Mouse (Mus musculus) c-Kit-positive CD71-positive TER-119-negative erythroid progenitor cells, embryonic 14.5 days (primary cell): ENCODE measurements around the gene Tma16.

Experiments used
- DNase-seq: peaks from one replicate; pipeline ENCODE4 v3.0.0-alpha.2; 2013; ENCODE audit warnings: low read depth

The Tma16 gene

DNA sequence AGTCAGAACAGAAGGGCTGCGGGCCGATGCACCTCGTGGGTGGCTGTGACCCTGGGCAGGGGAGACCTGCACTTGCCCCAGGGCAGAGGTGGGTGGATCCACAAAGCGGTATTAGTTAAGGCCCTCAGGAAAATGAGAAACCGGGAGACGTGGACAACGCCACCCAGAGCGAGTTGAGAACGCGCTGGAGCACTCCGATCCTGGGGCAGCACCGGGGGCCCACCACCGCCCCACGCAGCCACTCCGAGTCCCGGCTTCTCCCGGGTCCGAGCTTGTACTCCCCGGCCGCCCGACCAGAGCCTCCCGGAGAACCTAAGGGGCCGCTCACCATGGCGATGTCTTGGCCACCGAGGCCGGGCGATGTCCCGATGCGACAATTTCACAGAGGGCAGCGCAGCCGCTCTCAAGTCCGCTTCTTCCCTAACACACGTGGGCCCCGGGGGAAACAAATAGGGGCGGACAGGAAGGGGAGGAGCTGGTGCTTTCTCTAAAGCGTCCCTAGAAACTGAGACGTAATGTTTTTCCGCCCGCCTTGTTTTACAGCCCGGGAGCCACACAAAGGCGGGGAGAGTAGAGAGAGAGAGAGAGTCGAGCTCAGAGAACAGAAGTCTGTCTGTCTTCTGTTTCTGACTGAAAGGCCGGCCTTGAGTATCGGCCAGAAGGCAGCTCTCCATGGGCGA lies at the start of gene Tma16:
TSS of gene Tma16 (minus strand) at position 447 of the 680 bp plus-strand sequence.
- peak; percentile 74 for DNase-seq

DNA sequence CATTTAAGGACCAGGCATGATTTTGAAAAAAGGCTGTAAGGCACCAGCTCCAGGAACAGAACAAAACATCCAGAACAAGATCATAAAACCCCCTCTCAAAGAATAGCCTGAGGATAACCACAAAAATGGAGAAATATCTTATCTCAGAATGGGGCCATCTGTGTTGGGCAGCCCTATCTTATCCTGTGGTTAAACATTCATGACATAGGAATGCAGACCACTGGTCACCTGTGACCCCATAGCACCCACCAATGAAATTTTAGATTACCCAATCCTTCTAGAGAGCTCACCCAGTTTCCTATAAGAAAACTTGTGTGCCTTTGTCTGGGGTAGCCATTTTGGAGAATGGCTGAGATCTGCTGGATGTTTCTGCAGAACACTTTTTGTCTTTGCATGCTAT lies 34.2 kb upstream of the Tma16 start:
- no peak for DNase-seq

DNA sequence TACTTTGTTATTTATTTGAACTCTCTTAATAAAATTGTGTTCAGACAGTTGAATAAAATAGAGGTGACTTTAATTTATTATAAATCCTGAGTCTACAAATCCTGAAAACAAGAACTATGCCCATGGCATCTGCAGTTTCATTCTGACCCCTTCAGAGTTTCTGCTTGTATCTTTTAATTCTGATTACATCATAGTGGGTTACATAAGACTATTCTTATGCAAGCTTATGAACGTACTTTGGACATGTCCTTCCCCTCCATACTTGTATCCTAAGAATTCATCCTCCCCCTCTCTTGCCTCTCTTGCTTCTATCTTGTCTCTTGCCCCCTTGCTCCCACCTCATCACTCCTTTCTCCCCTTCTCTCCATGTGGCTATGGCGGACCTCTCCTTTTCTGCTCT lies 32.8 kb upstream of the Tma16 start:
- no peak for DNase-seq

DNA sequence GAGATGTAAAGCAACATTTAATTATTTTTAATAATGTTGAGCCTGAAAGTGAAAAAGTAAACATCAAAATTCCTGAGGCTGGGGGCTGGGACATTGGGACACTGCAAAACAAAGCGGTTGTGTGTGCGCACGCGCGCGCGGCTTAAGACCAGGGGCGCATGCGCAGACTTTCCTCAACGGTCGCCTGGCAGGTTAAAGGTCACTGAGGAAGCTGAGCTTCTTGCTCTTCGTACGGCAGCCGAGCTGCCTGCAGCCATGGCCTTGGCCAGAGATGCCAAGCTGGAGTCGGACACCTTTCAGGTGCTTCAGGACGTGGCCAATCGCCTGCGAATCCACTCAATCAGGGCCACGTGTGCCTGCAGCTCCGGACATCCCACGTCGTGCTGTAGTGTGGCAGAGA lies 25.2 kb upstream of the Tma16 start, which contains the start of gene Tktl2:
TSS of gene Tktl2 (plus strand) at position 220 of the 400 bp plus-strand sequence.
- DNase-seq: no peak

DNA sequence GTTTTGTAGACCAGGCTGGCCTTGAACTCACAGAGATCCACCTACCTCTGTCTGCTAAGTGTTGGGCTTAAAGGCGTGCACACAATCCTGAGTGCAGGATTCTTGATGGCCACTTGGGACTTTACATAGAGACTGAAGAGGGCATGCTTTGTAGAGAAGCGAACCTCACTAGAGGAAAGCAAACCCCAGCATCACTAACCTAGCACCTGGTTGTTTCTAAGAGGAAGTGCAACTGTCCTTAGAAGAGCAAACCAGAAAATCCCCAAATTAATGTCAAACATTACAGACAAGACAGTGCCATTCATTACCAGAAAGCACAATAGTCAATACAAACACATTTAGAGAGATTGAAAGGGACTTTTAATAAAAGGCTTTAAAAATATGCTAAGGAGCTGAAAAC lies 17.1 kb upstream of the Tma16 start:
- no peak for DNase-seq

DNA sequence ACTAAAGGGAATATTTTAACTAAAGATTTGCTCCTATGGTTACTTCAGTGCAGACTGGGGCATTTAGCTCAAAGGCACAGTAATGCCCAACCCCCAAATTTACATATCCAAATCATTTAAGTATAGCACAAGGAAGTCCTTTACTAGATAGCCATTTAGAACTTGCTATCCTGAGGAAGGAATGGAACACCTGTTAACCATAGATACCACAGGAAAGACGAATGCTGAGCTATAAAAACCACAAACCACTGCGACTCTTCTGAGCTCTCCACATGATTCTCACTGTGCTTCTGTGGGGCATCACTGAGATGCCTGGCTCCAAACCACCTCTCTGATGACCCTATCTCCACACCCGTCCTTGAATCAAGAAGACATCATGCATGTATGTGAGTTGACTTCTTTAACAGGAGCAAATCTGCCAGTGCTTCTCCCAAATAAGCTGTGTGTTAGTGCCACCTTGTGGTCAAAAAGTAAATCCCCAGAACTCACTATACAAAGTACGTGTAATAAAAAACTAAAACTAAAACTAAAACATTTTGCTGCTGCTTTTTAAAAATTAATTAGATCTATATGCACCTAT lies 10.8 kb upstream of the Tma16 start:
- peak; percentile 42 for DNase-seq

DNA sequence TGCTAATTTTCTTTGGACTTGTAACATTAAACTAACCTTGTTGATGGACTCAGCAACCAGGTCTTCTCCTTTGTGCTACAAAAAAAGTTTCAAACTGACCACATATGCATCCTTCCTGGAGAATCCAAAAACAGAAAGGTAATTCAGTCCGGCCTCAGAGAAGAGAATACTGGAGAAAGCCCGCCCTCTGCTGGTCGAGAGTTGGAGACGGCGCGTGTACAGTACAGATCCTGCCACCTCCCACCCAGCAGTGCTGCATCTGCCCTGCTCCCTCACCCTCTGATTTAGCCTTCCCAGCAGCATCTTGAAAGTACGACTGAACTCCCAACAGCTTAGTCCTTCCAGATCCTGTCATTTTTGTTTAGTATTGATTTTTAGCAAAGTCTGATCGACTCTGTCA lies 9.4 kb upstream of the Tma16 start:
- peak; percentile 44 for DNase-seq

DNA sequence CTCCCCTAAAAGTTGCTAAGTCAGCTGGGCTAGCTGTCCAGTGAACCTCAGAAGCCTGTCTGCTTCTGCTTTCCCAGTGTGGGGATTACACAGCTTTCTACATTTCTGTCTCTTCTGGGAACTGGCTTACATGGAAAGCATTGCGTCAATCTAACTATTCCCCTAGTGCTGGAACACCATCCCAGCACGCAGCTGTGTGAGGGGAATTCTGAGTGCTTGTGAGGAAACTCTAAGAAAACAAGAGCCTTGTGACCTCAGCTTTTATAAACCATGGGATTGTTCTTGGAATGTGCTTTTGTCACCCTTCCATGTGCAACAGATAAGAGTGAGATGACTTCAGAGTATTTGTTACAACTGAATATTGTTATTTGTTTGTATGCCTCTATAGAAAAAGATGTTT lies 8.2 kb upstream of the Tma16 start:
- DNase-seq: no peak

DNA sequence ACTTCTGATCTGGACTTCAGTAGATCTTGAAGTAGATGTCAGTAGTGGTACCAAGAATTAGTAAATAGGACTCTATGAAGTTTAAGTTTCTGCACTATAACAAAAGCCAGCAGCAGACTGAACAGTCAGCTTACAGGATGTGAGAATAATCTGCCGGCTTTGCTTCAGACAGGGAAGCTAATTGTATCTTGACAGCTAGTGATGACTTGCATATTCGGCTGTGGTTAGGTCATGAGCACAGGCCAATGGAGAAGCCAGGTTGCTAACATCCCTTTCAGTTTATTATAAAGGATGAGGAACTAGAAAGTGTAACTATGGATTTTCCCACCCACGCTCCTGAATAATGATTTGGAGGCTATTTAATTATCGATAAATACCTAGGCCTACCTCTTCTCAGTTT lies 4.3 kb upstream of the Tma16 start:
- no peak for DNase-seq

DNA sequence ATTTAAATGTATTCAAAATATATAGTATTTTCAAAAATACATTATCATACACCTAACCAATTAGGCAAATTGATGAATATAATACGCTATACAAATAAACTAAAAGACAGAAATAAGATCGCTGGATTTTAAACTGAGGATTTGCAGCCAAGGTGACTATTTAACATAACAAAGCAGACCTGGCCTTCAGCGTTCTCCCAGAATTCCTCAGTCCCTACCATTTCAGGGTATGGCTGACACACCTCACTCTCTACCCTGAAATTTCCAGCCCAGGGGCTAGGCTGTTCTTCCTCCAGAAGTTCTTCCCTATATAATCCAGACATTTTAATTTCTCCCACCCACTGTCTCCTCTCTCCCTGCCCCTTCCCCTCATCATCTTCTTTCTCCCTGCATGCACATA lies 2.2 kb upstream of the Tma16 start:
- DNase-seq: no peak

DNA sequence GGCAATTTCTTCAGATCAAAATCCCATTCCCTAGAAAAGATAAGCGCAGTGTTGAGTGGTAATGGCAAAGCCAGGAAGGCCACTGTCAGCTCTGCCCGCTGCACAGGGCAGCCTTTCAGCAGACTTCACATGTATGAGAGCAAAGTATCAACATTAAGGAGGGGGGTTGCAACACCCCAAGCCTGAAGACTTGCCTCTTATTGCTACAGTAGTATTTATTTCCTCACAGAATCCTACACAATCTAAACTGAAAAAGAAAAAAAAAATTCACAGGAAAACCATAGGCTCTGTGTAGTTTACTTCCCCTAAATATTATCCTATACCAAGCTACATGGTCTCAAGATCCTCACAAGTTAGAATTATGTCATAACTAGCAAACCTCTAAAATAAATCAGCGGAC lies 9.4 kb downstream of the Tma16 start:
- no peak for DNase-seq

DNA sequence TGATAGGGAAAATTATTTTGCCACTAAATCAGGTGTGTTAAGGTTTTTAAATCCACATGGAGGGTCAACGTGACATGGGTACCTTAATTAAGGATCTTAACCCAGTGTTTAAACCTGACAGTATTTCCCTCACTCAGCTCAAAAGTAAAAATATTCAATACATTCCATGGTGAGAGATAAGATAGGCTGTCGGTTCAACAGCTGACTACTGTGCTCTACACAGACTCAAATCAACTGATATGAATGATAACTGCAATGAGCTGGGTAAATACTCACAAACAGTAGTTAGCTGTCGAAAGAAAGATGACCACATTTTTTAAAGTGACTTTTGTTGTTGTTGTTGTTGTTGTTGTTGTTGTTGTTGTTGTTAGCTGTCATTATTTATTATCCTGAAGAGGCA lies 16.5 kb downstream of the Tma16 start:
- no peak for DNase-seq

DNA sequence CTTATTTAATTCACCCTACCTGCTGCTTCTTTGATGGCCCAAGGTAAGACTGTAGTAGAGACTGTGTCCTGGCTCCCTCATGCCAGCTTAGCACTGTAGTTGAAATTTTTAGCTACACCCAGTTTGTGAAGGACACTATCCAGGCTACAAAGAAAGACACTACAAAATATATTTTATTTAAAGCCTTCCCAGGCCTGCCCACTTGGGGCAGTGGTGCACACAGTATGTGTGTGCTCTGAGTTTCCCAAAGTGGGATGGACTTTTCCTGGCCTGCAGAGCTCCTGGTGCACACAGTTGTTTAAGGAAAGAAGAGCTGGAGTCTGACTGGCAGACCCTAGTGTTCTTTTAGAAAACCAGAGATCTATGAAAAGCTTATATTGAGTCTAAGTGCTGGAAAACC lies 29.3 kb downstream of the Tma16 start:
- DNase-seq: no peak

DNA sequence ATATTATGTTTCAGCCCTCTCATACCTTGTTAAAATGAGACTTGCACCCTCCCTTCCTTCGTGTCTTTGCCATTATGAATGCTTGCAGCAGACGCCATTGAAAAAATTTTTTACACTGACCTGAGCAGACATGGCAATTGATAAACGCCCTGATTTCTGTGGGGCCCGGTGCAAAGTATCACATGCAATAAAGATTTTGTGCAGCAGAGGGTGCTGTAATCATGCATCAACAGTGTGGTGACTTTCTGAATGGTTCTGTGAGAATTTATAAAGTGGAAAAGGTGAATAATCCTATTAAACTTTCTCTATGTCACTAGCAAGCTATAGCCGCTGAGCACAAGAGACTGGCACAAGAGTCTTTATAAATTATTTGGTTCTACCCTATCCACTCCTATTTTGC lies 35.6 kb downstream of the Tma16 start:
- DNase-seq: peak; percentile 20

DNA sequence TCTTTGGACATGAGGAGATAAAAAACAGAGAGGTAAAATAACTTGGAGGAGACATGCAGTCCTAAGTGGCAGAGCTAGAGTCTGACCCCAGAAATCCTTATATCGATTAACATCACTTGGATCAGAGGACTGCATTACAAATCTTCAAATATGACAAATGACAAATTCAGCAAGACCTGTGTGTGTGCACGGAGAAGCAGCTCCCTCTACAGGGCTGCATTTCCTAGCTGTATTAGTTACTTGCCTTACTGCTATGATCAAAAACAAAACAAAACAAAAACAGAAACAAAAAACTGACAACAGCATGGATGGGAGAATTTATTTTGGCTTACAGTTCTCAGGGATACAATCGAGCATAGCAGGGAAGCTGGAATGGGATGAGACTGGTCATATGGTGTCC lies 41.0 kb downstream of the Tma16 start:
- DNase-seq: no peak

DNA sequence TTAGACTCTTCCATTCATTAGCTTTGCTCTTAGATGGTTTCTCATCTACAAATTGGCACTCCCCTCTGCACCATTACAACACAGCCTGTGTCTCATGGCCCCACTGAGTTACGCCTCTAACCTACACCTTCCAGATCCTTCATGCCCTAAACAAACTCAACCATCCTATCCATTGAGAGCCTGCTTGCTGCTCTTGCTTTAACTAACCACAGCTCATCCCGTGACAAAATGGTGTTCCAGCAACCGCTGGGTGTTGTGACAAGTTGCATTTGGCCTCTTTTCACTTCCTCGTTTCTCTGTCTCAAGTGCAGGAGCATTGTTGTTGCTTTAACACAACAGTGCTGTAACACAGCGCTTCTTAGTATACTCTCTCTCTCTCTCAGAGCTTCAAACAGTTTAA lies 42.2 kb downstream of the Tma16 start:
- no peak for DNase-seq

DNA sequence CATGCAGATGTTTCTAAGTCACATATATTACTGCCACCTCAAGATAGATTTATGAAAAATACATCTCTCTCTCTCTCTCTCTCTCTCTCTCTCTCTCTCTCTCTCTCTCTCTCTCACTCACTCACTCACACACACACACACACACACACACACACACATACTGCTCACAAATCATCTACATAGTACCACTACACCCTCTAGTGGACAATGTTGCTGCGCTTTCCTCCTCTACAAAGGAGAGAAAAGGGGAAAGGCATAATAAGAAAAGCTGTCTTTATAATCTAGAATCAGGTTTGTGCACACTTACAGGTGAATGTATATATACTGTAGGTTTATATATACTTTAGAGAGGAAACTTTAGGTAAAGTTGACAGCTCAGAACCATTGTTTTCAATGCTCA lies 43.6 kb downstream of the Tma16 start:
- peak; percentile 1 for DNase-seq

DNA sequence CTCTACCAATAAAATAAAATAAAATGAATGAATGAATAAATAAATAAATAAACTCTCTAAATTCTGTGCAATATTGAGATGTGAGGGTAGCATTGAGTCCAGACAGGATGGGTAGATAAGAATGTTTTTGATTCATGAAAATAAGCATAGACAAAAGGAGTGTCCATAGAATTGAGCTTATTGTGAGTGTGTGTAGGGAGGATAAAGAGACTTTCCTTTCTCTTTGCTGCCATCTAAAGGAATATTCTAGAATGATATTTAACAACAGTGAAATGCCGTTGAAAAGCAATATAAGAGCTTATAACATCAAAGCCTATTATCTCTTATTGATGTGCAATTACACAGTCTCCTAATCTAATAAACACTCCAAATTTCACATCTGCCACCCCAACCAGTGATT lies 45.2 kb downstream of the Tma16 start:
- DNase-seq: no peak

DNA sequence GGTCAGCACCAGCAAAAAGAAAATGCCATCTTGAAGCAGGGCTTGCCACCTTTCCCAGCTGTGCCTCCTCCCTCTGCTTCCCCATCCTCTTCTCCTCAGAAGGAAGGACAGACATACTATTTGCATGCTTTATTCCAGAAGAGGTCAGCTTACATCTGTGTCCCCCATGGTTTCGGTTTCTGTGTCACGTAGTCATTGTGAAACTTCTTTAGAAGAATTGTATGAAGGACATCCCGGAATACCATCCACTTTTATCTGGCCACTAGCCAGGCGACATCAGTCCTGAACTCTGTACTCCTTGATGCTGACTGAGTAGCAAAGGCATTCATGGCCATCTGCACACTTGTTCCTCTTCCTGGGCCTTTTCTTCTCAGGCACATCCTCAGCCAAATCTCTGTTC lies 47.9 kb downstream of the Tma16 start:
- no peak for DNase-seq

DNA sequence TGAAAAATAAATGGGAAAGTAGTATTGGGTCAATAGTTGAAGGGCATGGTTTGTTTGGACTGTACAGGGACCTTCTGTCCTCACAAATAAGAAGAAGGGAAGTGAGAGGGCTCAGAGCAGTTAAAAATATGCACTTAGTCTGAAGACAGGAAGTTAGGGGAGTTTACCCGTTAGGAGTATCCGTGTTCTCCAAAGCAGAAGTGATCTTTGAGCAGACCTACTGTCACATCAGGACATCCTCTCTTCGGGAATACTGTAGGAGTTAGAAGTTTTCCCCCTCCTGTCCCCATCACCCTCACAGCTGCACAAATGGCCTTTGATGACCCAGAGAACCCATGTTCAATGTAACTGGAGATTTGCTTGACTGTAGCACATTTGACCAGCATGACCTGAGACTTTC lies 48.4 kb downstream of the Tma16 start:
- DNase-seq: no peak

DNA sequence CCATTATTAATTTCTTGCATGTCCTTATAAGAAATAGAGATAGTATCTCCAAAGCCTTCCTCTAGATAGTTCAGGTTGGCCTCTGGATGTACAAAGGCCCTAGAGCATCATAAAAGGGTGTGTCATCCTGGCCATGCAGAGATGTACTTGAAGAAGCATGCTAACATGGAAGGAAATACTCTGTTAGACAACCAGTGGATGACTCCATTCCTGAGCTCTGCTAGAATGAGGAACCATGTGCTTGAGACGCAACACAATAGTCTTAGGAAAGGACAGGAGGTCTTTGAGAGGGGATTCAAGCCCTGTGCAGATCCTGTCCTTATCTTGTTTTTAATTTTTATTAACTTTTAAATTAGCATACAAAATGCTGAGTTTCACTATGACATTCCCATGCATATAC lies 49.5 kb downstream of the Tma16 start:
- no peak for DNase-seq

DNA sequence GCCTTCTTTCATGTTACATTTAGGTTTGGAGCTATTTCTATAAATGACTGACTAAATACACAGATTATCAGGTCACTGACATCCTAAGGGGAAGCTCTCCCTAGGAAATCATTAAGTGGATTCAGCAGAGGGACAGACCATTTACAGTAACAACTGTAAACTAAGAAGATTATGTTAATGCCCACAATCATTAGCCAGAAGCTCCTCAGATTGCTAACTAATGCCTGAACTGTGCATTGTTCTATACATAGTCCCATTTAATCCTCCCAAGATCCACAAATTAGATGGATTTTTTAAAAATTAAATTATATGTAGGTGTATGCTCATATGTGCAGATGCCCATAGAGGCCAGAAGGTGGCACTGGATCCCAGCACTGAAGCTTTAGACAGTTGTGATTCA lies 52.8 kb downstream of the Tma16 start:
- DNase-seq: no peak

DNA sequence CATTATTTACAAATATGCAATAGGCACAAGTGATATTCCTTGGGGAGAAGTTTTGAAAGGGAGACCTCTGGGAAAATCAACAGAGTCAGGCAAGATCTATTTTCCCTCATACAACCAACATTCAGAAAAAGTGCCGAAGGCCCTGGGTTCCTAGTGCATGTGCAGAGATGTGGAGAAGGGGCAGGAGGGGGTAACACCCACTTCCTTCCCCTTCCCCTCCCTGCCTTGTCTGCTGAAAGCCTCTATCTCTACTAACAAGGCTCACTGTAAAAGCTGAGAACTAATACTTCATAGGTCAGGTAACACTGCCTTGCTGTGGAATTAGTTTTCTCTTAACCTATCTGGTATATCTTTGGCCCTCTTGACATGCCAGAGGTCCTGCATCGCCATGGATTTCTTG lies 55.7 kb downstream of the Tma16 start:
- DNase-seq: no peak
